In the genomic region with DNA sequence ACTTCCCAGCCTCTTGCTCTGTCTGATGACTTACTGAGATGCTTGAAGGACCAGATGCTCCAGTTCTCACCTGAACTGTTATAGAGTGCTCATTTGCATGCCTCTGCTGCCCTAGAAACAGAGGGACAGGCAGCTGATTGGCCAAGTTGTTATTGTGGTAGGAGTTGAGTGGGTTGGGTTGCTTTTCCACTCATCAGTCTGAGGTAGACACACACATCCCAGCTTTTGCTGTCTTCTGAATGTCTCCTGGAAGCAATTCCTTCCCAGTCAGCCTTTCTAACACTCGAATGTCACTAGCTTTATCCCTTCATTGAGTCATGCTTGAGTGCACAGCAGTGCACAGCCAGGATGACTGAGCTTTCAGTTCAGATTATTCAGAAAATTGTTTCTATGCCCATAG, we compare ENCODE assay signal across 27 mouse cellular contexts.
DNase-seq lines count a peak whose midpoint lies in the region; ATAC-seq lines count a peak whose summit lies in the region.
"Had no signal": no experiment of that assay in that cellular context is flagged by ENCODE, and none has a peak within 500 bp of the region (broad histone marks: within the 10 kb centered on the region; RNA-seq: fewer than 3 reads in every experiment).

No protein-coding gene starts in this region.

- H3K4me3 ChIP-seq in intestine, embryonic 15.5 days (replicated peaks) = no peak overlapping the region
- H3K4me3 ChIP-seq: forebrain, embryonic 10.5 days; forebrain, embryonic 13.5 days; heart, adult 2 months; heart, embryonic 10.5 days; heart, embryonic 13.5 days; hindbrain, embryonic 15.5 days had no signal

- WGBS in intestine, embryonic 15.5 days = 79% methylated on average over 1 of the region's 1 CpGs

- H3K9me3 ChIP-seq in intestine, embryonic 15.5 days = no peaks in the 10 kb centered on the region
- H3K9me3 ChIP-seq: forebrain, embryonic 10.5 days; forebrain, embryonic 13.5 days; heart, embryonic 10.5 days; heart, embryonic 13.5 days; hindbrain, embryonic 15.5 days had no signal

- no peaks in the 10 kb centered on the region for H3K4me1 ChIP-seq in intestine, embryonic 15.5 days (replicated peaks)
- H3K4me1 ChIP-seq: forebrain, embryonic 10.5 days; forebrain, embryonic 13.5 days; heart, embryonic 10.5 days; heart, embryonic 13.5 days; hindbrain, embryonic 15.5 days had no signal

- no peak for ATAC-seq in intestine, embryonic 15.5 days
- ATAC-seq: activated CD4-positive, CD25-positive, alpha-beta regulatory T cell, adult 4 months; CD4-positive, CD25-positive, alpha-beta regulatory T cell, adult 4 months; forebrain, embryonic 13.5 days; forebrain, embryonic 16.5 days; intestine, embryonic 16.5 days had no signal

- H3K4me2 ChIP-seq in intestine, embryonic 15.5 days (replicated peaks) = no peak overlapping the region
- H3K4me2 ChIP-seq: forebrain, embryonic 13.5 days; heart, embryonic 13.5 days; hindbrain, embryonic 15.5 days had no signal

- H3K9ac ChIP-seq in intestine, embryonic 15.5 days = no peak overlapping the region
- H3K9ac ChIP-seq: forebrain, embryonic 13.5 days; heart, embryonic 13.5 days; hindbrain, embryonic 15.5 days had no signal

- peak; percentile 10 to 36 for DNase-seq in frontal cortex, adult 2 months (ENCODE audit: extremely low spot score in 1 of 2, low spot score in 1 of 2)
- no peak for DNase-seq in frontal cortex, postnatal 10 days (ENCODE audit: low spot score in 2 of 2)
- peak; percentile 46 for DNase-seq in retina, postnatal 1 day
- DNase-seq in retina, embryonic 14.5 days (ENCODE audit: low spot score) = no peak
- peak; percentile 31 for DNase-seq in Muller cell, postnatal 12 days (ENCODE audit: inconsistent ontology term)
- DNase-seq in brain, adult 2 months (ENCODE audit: low read depth, low spot score) = peak; percentile 58
- DNase-seq: adrenal gland, adult 8-10 months; adrenal gland, postnatal 36 days; cerebellum, adult 11 months; cerebellum, adult 2 months; cerebellum, postnatal 14 days; gastrocnemius, postnatal 10 days; gastrocnemius, postnatal 36 days; heart, adult 2 months; heart, postnatal 14 days; heart, postnatal 4 days; kidney, adult 18-20 months had no signal

- no peak overlapping the region for H3K27ac ChIP-seq in intestine, embryonic 15.5 days
- H3K27ac ChIP-seq: forebrain, embryonic 10.5 days; forebrain, embryonic 13.5 days; heart, adult 2 months; heart, embryonic 10.5 days; heart, embryonic 13.5 days; hindbrain, embryonic 15.5 days had no signal

- H3K27me3 ChIP-seq in intestine, embryonic 15.5 days (replicated peaks) = no peaks in the 10 kb centered on the region
- H3K27me3 ChIP-seq: forebrain, embryonic 13.5 days; heart, embryonic 13.5 days; hindbrain, embryonic 15.5 days had no signal

- no peaks in the 10 kb centered on the region for H3K36me3 ChIP-seq in intestine, embryonic 15.5 days
- H3K36me3 ChIP-seq: forebrain, embryonic 10.5 days; heart, embryonic 10.5 days; heart, embryonic 13.5 days; hindbrain, embryonic 15.5 days had no signal

Comparison
In these comparisons a context has a peak if more than half of its experiments do, and no peak if none do; other contexts are left out.
1. DNase-seq: peak in frontal cortex, adult 2 months (2 of 2), retina, postnatal 1 day (single experiment), Muller cell, postnatal 12 days (single experiment) and brain, adult 2 months (single experiment); none in frontal cortex, postnatal 10 days (0 of 2) and retina, embryonic 14.5 days (single experiment).